Mouse (Mus musculus) WW6 (cell line): ENCODE measurements around the gene Gm20388.
A peak's percentile ranks its signal among the peaks of the same experiment; 100 is the strongest.

Source experiments
- DNase-seq: peaks from one replicate; pipeline ENCODE4 v3.0.0-alpha.2; 2013; ENCODE audit warnings: low read depth, low spot score

Gm20388 gene

DNA sequence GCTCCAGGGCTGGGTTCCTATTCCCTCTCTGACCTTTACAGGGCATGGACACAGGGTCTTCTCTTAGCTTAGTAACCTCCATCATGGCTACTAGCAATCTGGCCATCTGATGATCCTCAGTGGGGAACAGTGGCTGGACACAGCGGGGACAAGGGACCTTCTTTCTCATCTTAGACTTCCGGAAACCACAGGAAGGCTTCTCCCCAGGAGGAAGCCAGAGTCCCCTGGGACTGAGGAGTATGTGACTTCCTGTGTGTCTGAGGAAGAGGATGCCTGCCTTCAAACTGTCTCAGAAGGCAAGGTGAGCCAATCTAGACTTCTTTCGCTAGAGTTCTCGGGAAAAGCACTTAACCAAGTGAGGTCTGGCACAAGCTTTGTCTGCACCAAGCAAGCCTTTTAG is 789.4 kb downstream of the Gm20388 start:
- no peak for DNase-seq

DNA sequence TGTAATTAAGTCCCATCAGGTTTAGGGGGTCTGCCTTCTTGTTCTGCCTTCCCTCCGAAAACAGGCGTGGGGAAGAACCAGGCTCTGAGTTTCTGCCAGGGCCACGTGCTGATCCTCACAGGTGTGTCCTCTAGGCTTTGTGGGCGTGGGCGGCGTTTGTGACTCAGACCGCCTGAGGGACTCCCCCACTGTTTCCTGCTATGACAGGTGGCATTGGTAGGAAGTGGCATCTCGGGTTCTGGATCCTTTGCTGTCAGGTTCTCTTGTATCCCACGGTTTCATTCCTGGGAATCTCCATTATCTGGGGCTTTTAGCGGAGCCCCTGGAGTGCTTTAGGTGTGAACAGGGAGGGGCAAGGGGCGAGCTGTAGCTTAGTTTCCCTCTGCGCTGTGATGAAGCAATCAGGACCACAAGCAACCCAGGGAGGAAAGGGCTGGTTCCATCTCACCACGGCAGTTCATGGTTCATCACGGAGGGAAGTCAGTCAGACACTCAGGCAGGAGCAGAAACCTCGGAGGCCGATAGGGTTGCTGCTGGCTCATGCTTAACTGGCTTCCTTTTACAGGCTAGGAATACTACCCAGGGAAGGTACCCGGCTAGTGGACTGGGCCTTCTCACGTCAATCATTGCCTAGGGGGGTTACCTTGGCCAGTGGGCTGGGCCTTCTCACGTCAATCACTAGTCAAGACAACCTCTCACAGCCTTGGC is 791.3 kb downstream of the Gm20388 start:
- no peak for DNase-seq

DNA sequence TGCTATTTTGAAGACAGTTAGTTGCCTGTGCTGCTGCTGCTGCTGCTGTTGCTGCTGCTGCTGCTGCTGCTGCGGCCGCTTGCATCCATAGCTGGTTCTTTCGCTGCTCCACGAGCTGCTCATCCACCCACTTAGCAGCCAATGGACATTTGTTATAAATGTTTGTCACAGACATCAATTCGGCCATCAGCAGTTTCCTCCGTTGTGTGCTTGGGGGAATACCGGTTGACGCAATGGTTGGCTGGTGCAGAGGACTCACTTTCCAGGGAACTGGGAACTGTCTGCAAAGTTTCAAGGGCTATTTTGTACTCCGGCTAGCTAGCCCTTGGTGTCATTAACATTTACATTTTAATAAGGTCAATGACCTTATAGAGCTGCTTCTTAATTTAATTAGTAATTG is 793.6 kb downstream of the Gm20388 start:
- no peak for DNase-seq

DNA sequence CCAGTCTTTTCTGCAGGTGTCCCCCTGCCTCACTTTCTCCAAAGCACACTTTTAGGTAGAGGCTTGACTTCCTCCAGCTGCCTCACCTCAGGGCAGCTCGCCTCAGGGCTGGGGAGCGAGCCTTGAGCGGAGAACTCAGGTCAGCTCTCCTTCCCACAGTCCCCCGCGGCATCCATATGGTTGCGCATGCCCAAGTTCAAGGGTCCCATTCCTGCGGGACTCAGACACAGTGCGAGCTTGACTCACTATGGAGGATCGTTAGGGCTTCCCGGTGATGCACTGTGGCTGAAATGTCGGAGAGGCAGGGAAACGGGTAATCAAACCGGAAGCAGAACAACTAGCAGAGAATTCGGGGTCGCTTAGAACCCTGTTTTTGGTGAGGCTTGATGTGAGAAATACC is 794.5 kb downstream of the Gm20388 start:
- DNase-seq = no peak

GRCm38 (mm10) chr8:120706193-120706592 is 795.6 kb downstream of the Gm20388 start:
- no peak for DNase-seq

DNA sequence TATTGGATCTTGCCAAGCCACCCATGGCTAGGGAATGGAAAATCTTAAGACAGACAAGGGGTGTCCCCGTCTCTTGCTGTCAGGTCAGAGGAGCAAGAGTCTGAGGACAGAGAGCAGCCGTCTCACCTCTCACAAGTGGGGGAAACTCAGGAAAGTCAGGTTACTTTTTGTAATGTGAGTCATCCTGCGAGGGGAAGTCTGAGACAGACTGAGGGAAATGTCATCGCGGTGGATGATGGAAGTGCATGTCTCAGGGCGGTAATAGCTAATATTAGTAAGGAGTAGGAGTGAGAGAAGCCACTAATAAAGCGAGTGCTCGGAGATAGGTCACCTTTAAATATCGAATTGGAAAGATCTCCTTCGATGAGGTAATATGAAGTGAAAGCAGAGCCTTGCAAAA is 798.5 kb downstream of the Gm20388 start:
- DNase-seq = no peak

DNA sequence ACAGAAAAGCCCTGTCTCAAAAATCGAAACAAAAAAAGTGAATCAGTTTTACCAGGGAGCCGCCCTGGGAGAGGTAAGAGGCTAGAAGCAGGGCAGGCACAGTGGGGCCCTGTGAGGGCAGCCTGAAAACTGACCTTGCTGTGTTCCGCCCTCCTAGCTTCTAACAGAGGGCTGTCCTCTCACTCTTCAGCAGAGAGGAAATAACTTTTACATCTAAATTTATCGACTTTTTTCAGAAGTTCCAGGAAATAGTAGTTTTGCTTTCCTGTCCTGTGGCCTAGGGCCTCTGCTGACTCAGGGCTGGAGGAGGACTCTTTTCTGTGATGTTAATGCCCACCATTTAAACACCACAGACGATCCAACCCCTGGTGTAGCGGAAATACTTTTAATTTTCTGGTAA is 804.6 kb downstream of the Gm20388 start:
- DNase-seq = no peak

GRCm38 (mm10) chr8:120715996-120716680 is 805.5 kb downstream of the Gm20388 start:
- no peak for DNase-seq

GRCm38 (mm10) chr8:120719586-120720236 is 809.1 kb downstream of the Gm20388 start:
- no peak for DNase-seq

DNA sequence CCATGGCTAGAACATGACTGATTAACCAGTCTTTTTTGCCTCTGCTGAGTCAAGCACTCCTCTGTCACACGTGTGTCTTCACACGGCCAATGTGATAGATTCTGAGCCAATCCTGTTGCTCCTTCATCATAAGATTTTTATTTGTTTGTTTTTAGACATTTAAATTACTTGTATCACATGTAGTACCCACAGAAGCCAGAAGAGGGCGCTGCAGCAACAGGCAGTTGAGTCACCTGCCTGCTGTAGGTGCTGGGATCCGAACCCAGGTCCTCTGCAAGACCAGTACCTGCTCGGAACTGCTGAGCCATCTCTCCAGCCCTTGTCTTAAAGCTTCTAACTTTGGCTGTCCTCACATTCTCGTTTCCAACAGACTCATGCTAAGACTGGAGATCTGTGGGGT is 812.4 kb downstream of the Gm20388 start:
- no peak for DNase-seq

- DNase-seq = peak; percentile 60
Measured at GRCm38 (mm10) chr8:120724096-120724495, 813.5 kb downstream of the Gm20388 start.

DNA sequence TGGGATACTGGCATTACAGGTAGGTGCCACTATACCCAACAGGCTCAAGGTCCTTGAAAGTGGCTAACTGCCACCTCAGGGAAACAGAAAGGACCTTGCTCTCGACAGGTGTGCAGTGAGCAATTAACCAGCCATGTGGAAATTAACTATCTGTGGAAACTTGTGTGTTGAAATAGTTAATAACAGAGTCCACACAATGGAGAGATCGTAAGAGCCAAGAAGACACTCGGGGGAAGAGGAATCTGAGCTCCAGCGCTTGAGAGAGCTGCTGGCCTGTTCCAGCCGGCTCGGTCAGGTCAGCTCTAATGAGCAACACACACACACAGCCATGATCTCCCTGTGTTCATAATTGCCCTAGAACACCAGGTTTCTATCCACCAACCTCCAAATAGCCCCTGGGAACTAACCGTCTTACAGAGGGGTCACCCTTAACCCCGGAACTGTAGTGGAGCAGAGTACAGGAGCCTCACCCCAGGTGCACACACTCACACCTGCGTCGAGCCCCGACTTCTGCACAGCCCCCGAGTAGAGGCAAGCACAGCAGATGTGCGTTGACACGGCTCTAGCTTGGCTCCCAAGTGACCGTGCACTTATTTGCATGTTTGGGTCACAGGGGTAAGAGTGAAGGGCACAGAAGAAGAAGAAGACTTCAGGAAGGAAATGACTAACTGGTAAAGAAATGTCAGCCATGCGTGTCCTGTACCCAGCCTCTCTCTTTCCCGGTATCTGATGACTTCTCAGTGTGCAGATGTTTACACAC is 814.4 kb downstream of the Gm20388 start:
- no peak for DNase-seq

DNA sequence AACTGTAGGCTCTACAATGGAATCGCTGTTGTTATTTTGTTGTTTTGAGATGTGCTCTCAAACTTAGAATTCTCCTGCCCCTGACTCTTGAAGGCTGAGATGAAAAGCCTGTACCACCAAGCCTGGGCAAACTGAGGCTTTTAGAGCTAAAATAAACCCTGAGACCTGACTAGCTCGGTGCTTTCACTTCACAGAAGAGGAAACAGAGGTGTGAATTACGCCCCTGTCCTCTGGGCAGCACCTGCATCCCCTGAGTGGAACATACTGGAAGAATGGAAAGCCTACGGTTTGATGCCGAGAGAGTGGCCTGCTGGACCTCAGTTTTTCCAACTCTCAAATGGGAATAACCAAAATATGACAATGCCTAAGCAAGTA is 814.9 kb downstream of the Gm20388 start:
- no peak for DNase-seq

- no peak for DNase-seq
Measured at GRCm38 (mm10) chr8:120726051-120726450, 815.4 kb downstream of the Gm20388 start.

GRCm38 (mm10) chr8:120728488-120729160 is 818.0 kb downstream of the Gm20388 start:
- no peak for DNase-seq

DNA sequence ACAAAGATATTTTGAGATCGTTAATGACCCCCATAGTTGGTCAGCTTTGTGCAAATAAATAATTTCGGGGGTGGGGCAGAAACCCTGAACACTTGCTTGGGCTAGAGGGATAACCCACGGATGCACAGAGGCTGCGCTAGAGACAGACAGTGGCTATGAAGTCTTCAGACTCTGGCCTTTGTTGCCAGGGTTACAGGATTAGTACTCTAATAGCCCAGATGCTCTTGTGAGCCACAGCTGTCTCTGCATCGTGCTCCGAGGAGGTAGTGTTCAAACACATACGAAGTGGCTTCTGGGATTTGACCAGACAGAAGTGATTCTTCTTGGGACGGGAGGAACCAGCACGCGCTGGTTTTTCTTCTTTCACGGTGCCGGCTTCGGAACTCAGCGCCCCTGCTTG is 820.9 kb downstream of the Gm20388 start:
- DNase-seq = no peak

DNA sequence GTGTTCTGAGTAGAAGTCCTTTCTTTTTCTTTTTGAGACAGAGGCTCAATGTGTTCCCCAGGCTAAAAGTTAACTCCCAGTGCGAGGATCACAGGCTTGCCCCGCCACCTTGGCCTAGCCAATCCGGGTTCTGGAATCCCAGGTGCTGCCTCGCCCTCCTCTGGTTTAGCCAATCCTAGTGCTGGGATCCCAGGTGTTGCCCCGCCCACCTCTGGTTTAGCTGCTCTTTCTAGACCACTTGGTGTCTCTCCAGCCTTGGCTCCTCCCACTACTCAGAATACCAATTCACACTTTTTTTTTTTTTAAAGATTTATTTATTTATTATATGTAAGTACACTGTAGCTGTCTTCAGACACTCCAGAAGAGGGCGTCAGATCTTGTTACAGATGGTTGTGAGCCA is 821.4 kb downstream of the Gm20388 start:
- DNase-seq = peak; percentile 50

- peak; percentile 72 for DNase-seq
Measured at GRCm38 (mm10) chr8:120735770-120736481, 825.3 kb downstream of the Gm20388 start, which contains the start of gene Irf8. Gene Irf8 (plus strand): TSS chr8:120736358.

DNA sequence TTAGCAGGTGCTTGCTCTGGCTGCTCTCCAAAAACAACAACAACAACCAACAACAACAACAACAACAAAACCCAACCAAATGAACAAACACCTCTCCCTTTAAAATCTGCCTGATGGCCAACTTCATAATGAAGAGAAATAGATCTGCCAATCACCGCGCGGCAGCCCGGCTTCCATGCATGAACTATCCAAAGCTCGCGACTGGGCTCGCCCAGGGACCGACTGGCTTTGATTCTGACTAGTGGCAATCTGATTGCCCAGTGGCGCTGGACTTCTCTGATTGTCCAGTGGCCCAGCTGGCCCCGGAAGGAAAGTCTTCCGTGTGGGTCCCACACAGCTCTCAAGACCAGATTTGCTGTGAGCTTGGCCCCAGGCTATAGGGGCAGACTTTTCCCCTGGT is 825.8 kb downstream of the Gm20388 start:
- no peak for DNase-seq

- no peak for DNase-seq
Measured at GRCm38 (mm10) chr8:120737166-120737565, 826.5 kb downstream of the Gm20388 start.

GRCm38 (mm10) chr8:120738771-120739170 is 828.1 kb downstream of the Gm20388 start:
- DNase-seq = no peak
